Mouse (Mus musculus): Measurements from ENCODE around the gene Igsf23. TPM values are rescaled to one million over a fixed set of nuclear protein-coding genes. Genes with fewer than 3 reads are reported as not detected.
"Not testable (repeated sequence)": the region's sequence is repeated elsewhere in the genome, so short reads cannot be mapped to it uniquely, and the experiment has no call there.

The Igsf23 gene
- not detected in 2 replicates for polyA plus RNA-seq (2011; ENCODE audit: insufficient read length, low read depth, missing spikeins)

- Histone ChIP-seq H3K4me1 (ENCODE audit: control insufficient read depth, insufficient read depth, low read length) (no peaks in the 10 kb centered on the region; the same call in 1 of the 2 replicates), H3K27ac (ENCODE audit: insufficient read depth, low read length) (no peak within 1 kb of the TSS), H3K4me3 (ENCODE audit: insufficient read depth, low read length) (no peak within 1 kb of the TSS)
- TF ChIP-seq POLR2A (IDR thresholded peaks at IDR 0.05; ENCODE audit: low read depth, low read length) (no peak), CTCF (IDR thresholded peaks at IDR 0.05; ENCODE audit: borderline replicate concordance, insufficient read depth, low read length) (no peak)
Observed at GRCm38 (mm10) chr7:19950589-19950988, at the start of gene Igsf23. Igsf23 (minus strand) TSS chr7:19950756.

- not testable (repeated sequence) for H3K4me3 ChIP-seq (ENCODE audit: insufficient read depth, low read length); H3K4me1 ChIP-seq (ENCODE audit: control insufficient read depth, insufficient read depth, low read length); H3K27ac ChIP-seq (ENCODE audit: insufficient read depth, low read length)
Observed at GRCm38 (mm10) chr7:19996721-19997120, 46.2 kb upstream of the Igsf23 start.

- not testable (repeated sequence) for H3K4me1 ChIP-seq (ENCODE audit: control insufficient read depth, insufficient read depth, low read length); H3K27ac ChIP-seq (ENCODE audit: insufficient read depth, low read length); H3K4me3 ChIP-seq (ENCODE audit: insufficient read depth, low read length)
Observed at GRCm38 (mm10) chr7:19991165-19991564, 40.6 kb upstream of the Igsf23 start, which contains the start of gene Nlrp9b. Nlrp9b (plus strand) TSS chr7:19991465.

- TF ChIP-seq POLR2A (IDR thresholded peaks at IDR 0.05; ENCODE audit: low read depth, low read length) (no peak), CTCF (IDR thresholded peaks at IDR 0.05; ENCODE audit: borderline replicate concordance, insufficient read depth, low read length) (no peak)
- no peak overlapping the region for H3K27ac ChIP-seq (ENCODE audit: insufficient read depth, low read length)
- H3K4me3 ChIP-seq (ENCODE audit: insufficient read depth, low read length), result no peak overlapping the region
Observed at GRCm38 (mm10) chr7:19971516-19971915, 21.0 kb upstream of the Igsf23 start.

DNA sequence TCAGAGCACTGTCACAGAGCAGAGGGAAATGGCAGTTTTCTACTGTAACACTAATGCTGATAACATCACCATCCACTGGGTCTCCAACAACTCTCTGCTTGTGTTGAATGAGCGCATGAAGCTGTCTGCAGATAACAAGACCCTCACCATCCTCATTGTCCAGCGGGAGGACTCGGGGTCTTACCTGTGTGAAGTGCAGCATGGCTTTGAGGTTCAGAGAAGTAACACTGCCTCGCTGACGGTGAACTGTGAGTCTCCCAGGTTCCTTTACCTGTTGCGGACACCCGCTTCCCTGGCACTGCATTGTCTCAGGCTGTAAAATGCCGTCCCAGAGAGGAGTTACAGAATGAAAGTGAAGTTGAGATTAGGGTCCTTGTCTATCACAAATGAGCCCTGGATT, 19.6 kb upstream of the Igsf23 start:
- Histone ChIP-seq H3K4me3 (ENCODE audit: insufficient read depth, low read length) (no peak overlapping the region), H3K4me1 (ENCODE audit: control insufficient read depth, insufficient read depth, low read length) (no peaks in the 10 kb centered on the region), H3K27ac (ENCODE audit: insufficient read depth, low read length) (no peak overlapping the region)
- TF ChIP-seq POLR2A (IDR thresholded peaks at IDR 0.05; ENCODE audit: low read depth, low read length), result no peak
- no peak for TF ChIP-seq CTCF (IDR thresholded peaks at IDR 0.05; ENCODE audit: borderline replicate concordance, insufficient read depth, low read length)

More at GRCm38 (mm10) chr7:19971516-19971915, 21.0 kb upstream of the Igsf23 start:
- H3K4me1 ChIP-seq (ENCODE audit: control insufficient read depth, insufficient read depth, low read length), result no peaks in the 10 kb centered on the region

- H3K27ac ChIP-seq (ENCODE audit: insufficient read depth, low read length), result no peak overlapping the region
- no peak overlapping the region for H3K4me3 ChIP-seq (ENCODE audit: insufficient read depth, low read length)
- TF ChIP-seq POLR2A (IDR thresholded peaks at IDR 0.05; ENCODE audit: low read depth, low read length), result no peak
- H3K4me1 ChIP-seq (ENCODE audit: control insufficient read depth, insufficient read depth, low read length), result no peaks in the 10 kb centered on the region
Observed at GRCm38 (mm10) chr7:19969541-19970090, 19.1 kb upstream of the Igsf23 start.

GRCm38 (mm10) chr7:19969106-19969505, 18.6 kb upstream of the Igsf23 start:
- Histone ChIP-seq H3K27ac (ENCODE audit: insufficient read depth, low read length) (no peak overlapping the region), H3K4me3 (ENCODE audit: insufficient read depth, low read length) (no peak overlapping the region), H3K4me1 (ENCODE audit: control insufficient read depth, insufficient read depth, low read length) (no peaks in the 10 kb centered on the region)
- TF ChIP-seq POLR2A (IDR thresholded peaks at IDR 0.05; ENCODE audit: low read depth, low read length) (no peak), CTCF (IDR thresholded peaks at IDR 0.05; ENCODE audit: borderline replicate concordance, insufficient read depth, low read length) (no peak)

- Histone ChIP-seq H3K27ac (ENCODE audit: insufficient read depth, low read length) (no peak within 1 kb of the TSS), H3K4me1 (ENCODE audit: control insufficient read depth, insufficient read depth, low read length) (no peaks in the 10 kb centered on the region), H3K4me3 (ENCODE audit: insufficient read depth, low read length) (no peak within 1 kb of the TSS)
- TF ChIP-seq CTCF (IDR thresholded peaks at IDR 0.05; ENCODE audit: borderline replicate concordance, insufficient read depth, low read length), result no peak
- no peak for TF ChIP-seq POLR2A (IDR thresholded peaks at IDR 0.05; ENCODE audit: low read depth, low read length)
Observed at GRCm38 (mm10) chr7:19964985-19965579, 14.5 kb upstream of the Igsf23 start, which contains the start of gene Ceacam20. Ceacam20 (plus strand) TSS chr7:19965412.

DNA sequence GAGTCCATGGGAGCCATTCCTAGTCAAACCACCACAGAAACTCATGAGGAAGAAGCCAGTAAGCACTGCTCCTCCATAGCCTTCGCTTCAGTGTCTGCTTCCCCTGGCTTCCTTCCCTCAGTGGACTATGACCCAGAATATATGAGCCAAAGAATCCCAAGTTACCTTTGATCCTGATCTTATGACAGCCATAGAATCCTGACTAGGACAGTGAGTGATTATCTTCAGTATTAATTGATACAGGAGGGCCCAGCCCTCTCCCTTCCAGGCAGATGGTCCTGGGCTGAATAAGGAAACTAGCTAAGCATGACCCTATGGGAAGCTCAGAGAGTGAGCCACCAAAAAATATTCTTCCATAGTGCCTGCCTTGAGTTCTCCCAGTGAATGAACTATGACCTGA, 11.9 kb upstream of the Igsf23 start:
- H3K4me1 ChIP-seq (ENCODE audit: control insufficient read depth, insufficient read depth, low read length), result no peaks in the 10 kb centered on the region
- TF ChIP-seq CTCF (IDR thresholded peaks at IDR 0.05; ENCODE audit: borderline replicate concordance, insufficient read depth, low read length) (no peak), POLR2A (IDR thresholded peaks at IDR 0.05; ENCODE audit: low read depth, low read length) (no peak)
- no peak overlapping the region for H3K27ac ChIP-seq (ENCODE audit: insufficient read depth, low read length)
- no peak overlapping the region for H3K4me3 ChIP-seq (ENCODE audit: insufficient read depth, low read length)

DNA sequence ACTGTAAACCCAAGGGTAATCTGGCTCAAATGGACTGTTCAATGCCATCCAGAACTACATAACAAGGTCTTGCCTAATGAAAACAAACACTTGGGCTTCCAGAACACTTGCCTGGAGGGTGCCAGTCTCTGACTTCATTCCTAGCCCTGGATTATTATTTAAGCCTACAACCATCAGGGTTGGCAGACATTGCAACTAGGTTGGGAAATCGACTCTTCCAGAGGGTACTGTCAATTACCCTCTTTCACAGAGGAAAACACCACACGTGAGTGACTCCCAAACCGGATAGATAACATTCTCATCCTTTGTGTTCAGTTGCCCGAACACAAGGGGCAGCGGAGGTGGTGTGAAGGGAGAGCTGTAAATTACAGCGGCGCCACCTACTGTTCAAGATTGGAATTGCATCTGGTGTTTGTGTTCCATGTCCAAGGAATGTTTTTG, 5.8 kb upstream of the Igsf23 start:
- Histone ChIP-seq H3K27ac (ENCODE audit: insufficient read depth, low read length) (no peak overlapping the region), H3K4me3 (ENCODE audit: insufficient read depth, low read length) (no peak overlapping the region), H3K4me1 (ENCODE audit: control insufficient read depth, insufficient read depth, low read length) (no peaks in the 10 kb centered on the region; the same call in none of the 2 replicates)
- TF ChIP-seq CTCF (IDR thresholded peaks at IDR 0.05; ENCODE audit: borderline replicate concordance, insufficient read depth, low read length), result peak; percentile 82; the same call in 1 of the 2 replicates
- no peak for TF ChIP-seq POLR2A (IDR thresholded peaks at IDR 0.05; ENCODE audit: low read depth, low read length)
